Mouse (Mus musculus): ENCODE measurements at regions not wholly inside any gene's neighbourhood (a gene's known extent, or its start where the extent isn't known, plus 50 kb on each side); places are given as distances from the start of the nearest gene placed in this dataset.
"Not testable (repeated sequence)": the region's sequence is repeated elsewhere in the genome, so short reads cannot be mapped to it uniquely, and the experiment has no call there.

DNA sequence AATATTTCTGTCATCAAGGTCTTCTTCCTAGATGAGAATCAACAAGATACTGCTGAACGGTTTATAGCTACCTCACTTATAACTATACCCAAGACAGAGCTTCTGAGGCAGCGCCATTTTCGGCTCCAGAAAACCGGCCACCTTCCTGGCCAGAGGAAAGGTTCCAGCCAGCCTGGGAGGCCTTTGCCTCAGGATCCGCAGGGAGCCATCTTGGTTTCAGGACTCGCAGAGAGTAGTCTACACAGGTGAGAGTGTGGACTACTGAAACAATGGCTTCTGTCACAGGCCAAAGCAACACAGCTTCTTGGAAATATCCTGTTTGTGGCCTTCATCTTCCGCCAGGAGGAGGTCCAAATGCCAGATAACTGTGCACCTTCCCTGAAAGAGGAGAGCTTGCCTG is 447.5 kb downstream of the Kcnt2 start:
- no peaks in the 10 kb centered on the region for H3K36me3 ChIP-seq (ENCODE audit: control insufficient read depth, insufficient read depth, low read length)
- H3K4me2 ChIP-seq (ENCODE audit: low read length): no peak overlapping the region
- no peak overlapping the region for H3K9ac ChIP-seq (ENCODE audit: low read depth, low read length)
- WGBS: 93% methylated on average over 7 of the region's 7 CpGs
- H3K27me3 ChIP-seq (ENCODE audit: control insufficient read depth, insufficient read depth, low read depth, low read length): no peaks in the 10 kb centered on the region
- no peaks in the 10 kb centered on the region for H3K4me1 ChIP-seq (ENCODE audit: control insufficient read depth, insufficient read depth, low read length)
- no peak overlapping the region for H3K27ac ChIP-seq (ENCODE audit: low read length)
- no peak overlapping the region for H3K4me3 ChIP-seq (ENCODE audit: low read depth, low read length)
- ATAC-seq: no peak
- no peaks in the 10 kb centered on the region for H3K9me3 ChIP-seq (replicated peaks; ENCODE audit: control insufficient read depth, low read length, poor library complexity, severe bottlenecking)

DNA sequence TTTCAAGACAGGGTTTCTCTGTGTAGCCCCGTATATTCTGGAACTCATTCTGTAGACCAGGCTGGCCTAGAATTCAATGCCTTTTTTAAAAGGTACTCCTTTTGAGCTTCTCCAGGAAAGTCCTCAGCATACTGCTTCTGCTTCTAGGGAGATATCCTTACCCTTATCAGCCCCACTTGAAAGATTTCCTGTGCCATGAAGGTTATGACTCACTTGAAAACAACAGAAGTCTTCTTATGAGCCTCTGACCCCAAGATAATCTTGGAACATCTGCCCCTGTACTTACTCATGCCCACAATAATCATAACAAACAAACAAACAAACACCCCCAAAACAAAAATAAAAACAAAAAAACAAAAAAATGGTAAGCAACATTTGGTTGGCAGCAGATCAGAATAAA is 484.2 kb downstream of the Kcnt2 start:
- no peaks in the 10 kb centered on the region for H3K9me3 ChIP-seq (replicated peaks; ENCODE audit: control insufficient read depth, low read length, poor library complexity, severe bottlenecking)

DNA sequence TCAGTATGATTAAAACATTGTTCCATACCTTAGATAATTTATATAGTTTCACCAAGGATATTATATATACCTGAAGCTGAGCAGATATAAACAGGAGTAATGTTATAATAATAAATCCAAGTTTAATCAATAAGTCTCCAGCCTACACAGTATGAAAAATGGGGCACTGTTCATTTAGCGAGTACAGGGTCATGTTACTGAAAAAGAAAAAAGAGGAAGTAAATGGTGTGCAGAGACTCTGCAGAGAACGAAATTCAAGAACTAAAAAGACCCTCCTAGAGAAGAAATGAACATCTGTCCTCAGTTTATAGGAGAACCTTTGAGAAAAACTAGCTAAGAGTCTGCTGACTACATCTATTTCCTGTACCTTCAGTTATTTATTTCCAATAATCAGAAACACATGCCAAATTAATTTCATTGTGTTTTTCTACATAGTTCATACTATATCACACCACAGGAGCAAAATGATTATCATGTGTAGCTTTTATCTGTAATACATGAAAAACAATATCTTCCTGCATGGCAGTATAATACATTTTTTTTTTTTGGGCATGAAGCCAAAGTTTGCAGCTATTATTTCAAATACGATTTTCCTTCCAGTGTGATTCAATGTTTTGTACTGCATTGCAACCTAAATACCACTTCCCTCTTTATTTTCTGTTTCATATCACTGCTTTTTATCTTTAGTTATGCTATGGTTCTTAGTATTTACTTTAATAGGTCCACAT is 493.2 kb downstream of the Kcnt2 start:
- no peak for ATAC-seq
- no peaks in the 10 kb centered on the region for H3K9me3 ChIP-seq (replicated peaks; ENCODE audit: control insufficient read depth, low read length, poor library complexity, severe bottlenecking)
- H3K4me1 ChIP-seq (ENCODE audit: control insufficient read depth, insufficient read depth, low read length): no peaks in the 10 kb centered on the region
- no peaks in the 10 kb centered on the region for H3K27me3 ChIP-seq (ENCODE audit: control insufficient read depth, insufficient read depth, low read depth, low read length)
- no peak overlapping the region for H3K4me2 ChIP-seq (ENCODE audit: low read length)
- no peak overlapping the region for H3K4me3 ChIP-seq (ENCODE audit: low read depth, low read length)
- no peak overlapping the region for H3K27ac ChIP-seq (ENCODE audit: low read length)
- no peak overlapping the region for H3K9ac ChIP-seq (ENCODE audit: low read depth, low read length)
- WGBS: 79% methylated on average over 3 of the region's 3 CpGs
- no peaks in the 10 kb centered on the region for H3K36me3 ChIP-seq (ENCODE audit: control insufficient read depth, insufficient read depth, low read length)

More for the DNA sequence above, 484.2 kb downstream of the Kcnt2 start:
- Histone ChIP-seq H3K36me3 (ENCODE audit: control insufficient read depth, insufficient read depth, low read length) (no peaks in the 10 kb centered on the region), H3K4me1 (ENCODE audit: control insufficient read depth, insufficient read depth, low read length) (no peaks in the 10 kb centered on the region), H3K4me3 (ENCODE audit: low read depth, low read length) (no peak overlapping the region), H3K9ac (ENCODE audit: low read depth, low read length) (no peak overlapping the region), H3K27ac (ENCODE audit: low read length) (no peak overlapping the region), H3K4me2 (ENCODE audit: low read length) (no peak overlapping the region), H3K27me3 (ENCODE audit: control insufficient read depth, insufficient read depth, low read depth, low read length) (no peaks in the 10 kb centered on the region)
- 88% methylated on average over 1 of the region's 1 CpGs for WGBS
- no peak for ATAC-seq

DNA sequence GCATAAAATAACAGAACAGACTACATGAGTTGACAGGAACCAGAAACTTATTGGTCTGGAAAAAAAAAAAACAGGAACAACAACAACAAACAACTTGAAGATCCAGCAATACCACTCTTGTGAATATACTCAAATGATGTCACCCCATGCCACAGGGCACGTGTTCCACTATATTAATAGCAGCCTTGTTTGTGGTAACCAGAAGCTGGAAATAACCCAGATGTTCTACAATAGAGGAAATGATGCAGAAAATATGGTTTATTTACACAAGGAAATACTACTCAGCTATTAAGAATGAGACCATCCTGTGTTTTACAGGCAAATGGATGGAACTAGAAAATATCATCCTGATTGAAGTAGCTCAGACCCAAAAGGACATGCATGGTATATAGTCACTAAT is 494.1 kb downstream of the Kcnt2 start:
- H3K9me3 ChIP-seq (replicated peaks; ENCODE audit: control insufficient read depth, low read length, poor library complexity, severe bottlenecking): no peaks in the 10 kb centered on the region
- H3K4me2 ChIP-seq (ENCODE audit: low read length): no peak overlapping the region
- ATAC-seq: no peak
- no peaks in the 10 kb centered on the region for H3K36me3 ChIP-seq (ENCODE audit: control insufficient read depth, insufficient read depth, low read length)
- no peak overlapping the region for H3K27ac ChIP-seq (ENCODE audit: low read length)
- WGBS: 82% methylated on average over 1 of the region's 1 CpGs
- H3K4me3 ChIP-seq (ENCODE audit: low read depth, low read length): no peak overlapping the region
- no peaks in the 10 kb centered on the region for H3K27me3 ChIP-seq (ENCODE audit: control insufficient read depth, insufficient read depth, low read depth, low read length)
- H3K4me1 ChIP-seq (ENCODE audit: control insufficient read depth, insufficient read depth, low read length): no peaks in the 10 kb centered on the region
- no peak overlapping the region for H3K9ac ChIP-seq (ENCODE audit: low read depth, low read length)

DNA sequence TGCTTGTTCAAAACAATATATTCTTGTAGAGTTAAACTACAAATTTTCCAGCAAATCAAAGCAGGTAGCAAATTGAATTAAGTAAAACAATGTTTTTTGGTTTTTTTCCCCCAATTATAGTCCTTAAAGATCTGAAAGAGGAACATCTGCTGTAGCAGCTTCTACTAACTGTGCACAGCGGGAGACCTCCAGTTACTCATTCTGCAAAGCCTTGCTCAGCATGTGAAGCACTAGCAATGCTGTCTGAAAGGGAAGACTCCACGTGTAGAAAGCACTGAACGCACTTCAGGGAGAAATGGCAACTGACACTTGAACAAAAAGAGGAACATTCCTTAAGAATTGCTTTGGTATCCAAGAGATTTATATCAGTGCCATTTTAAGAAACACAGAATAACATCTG is 502.1 kb downstream of the Kcnt2 start:
- peak; percentile 71; the same call in 1 of the 2 replicates for ATAC-seq
- no peaks in the 10 kb centered on the region for H3K9me3 ChIP-seq (replicated peaks; ENCODE audit: control insufficient read depth, low read length, poor library complexity, severe bottlenecking)
- WGBS: 3% methylated on average over 3 of the region's 3 CpGs
- no peak overlapping the region for H3K4me2 ChIP-seq (ENCODE audit: low read length)
- no peak overlapping the region for H3K9ac ChIP-seq (ENCODE audit: low read depth, low read length)
- H3K27ac ChIP-seq (ENCODE audit: low read length): no peak overlapping the region
- no peaks in the 10 kb centered on the region for H3K27me3 ChIP-seq (ENCODE audit: control insufficient read depth, insufficient read depth, low read depth, low read length)
- no peaks in the 10 kb centered on the region for H3K4me1 ChIP-seq (ENCODE audit: control insufficient read depth, insufficient read depth, low read length)
- no peaks in the 10 kb centered on the region for H3K36me3 ChIP-seq (ENCODE audit: control insufficient read depth, insufficient read depth, low read length)
- H3K4me3 ChIP-seq (ENCODE audit: low read depth, low read length): no peak overlapping the region

DNA sequence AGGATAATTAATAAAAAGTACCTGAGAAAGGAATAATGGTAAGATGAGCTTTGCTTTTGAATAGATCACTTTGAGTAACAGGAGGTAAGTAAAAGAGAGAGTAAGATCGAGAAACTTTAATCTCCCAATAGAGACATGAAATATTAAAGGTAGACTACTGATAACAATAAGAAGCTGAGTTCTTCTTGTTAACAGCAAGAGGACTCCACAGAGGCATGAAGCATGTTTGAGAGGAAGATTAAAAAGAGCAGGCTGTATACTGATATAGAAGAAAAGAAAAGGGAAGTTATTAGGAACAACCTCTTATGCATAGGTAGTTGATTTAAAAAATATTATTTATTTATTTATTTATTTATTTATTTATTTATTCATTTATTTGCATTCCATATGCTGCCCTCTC is 519.9 kb downstream of the Kcnt2 start:
- Histone ChIP-seq H3K9ac (ENCODE audit: low read depth, low read length) (no peak overlapping the region), H3K4me3 (ENCODE audit: low read depth, low read length) (no peak overlapping the region), H3K36me3 (ENCODE audit: control insufficient read depth, insufficient read depth, low read length) (no peaks in the 10 kb centered on the region), H3K4me1 (ENCODE audit: control insufficient read depth, insufficient read depth, low read length) (no peaks in the 10 kb centered on the region), H3K9me3 (replicated peaks; ENCODE audit: control insufficient read depth, low read length, poor library complexity, severe bottlenecking) (no peaks in the 10 kb centered on the region), H3K27ac (ENCODE audit: low read length) (no peak overlapping the region), H3K27me3 (ENCODE audit: control insufficient read depth, insufficient read depth, low read depth, low read length) (no peaks in the 10 kb centered on the region), H3K4me2 (ENCODE audit: low read length) (no peak overlapping the region)
- ATAC-seq: no peak
- WGBS: 80% methylated on average over 1 of the region's 1 CpGs

DNA sequence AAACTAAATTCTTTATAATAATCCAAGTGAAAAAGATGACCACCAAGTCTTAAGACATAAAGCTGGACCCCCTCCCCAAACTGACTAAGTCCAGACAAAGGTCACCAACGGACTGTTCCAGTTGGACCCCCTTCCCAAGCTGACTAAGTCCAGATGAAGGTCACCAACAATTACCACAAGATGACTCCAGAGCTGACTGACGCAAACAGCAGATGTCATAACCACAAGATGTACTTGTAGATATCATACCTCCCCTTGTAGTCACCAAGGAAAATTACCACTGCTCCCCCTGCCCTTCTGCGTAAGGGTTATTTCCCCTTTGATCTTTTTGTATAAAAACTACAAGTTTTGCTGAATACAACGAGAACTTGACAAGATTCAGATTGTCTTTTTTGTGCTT is 527.8 kb downstream of the Kcnt2 start:
- not testable (repeated sequence) for H3K36me3 ChIP-seq (ENCODE audit: control insufficient read depth, insufficient read depth, low read length); ATAC-seq; H3K27ac ChIP-seq (ENCODE audit: low read length); H3K4me2 ChIP-seq (ENCODE audit: low read length); H3K9ac ChIP-seq (ENCODE audit: low read depth, low read length); H3K9me3 ChIP-seq (replicated peaks; ENCODE audit: control insufficient read depth, low read length, poor library complexity, severe bottlenecking); H3K4me1 ChIP-seq (ENCODE audit: control insufficient read depth, insufficient read depth, low read length); H3K27me3 ChIP-seq (ENCODE audit: control insufficient read depth, insufficient read depth, low read depth, low read length); H3K4me3 ChIP-seq (ENCODE audit: low read depth, low read length)
- WGBS: 83% methylated on average over 4 of the region's 4 CpGs

DNA sequence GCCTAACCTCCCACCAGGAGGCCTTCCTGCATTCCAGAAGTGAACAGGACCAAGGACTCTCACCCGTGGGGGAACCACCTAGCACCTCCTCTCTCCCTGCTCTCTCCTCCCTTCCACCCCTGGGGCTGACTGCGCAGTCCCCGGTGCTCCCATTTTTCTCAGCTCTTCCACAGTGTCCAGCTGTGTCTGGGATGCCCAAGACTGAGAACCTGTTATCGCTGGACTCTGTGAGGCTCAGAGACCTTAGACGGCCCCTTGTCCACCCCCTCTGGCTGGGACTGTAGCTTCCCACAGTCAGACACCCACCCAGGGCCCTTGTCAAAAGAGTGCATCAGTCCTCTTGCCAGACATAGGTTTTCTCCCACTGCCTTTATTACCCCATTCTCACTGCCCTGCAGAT is 564.2 kb downstream of the Kcnt2 start:
- H3K4me2 ChIP-seq (ENCODE audit: low read length): no peak overlapping the region
- H3K4me1 ChIP-seq (ENCODE audit: control insufficient read depth, insufficient read depth, low read length): no peaks in the 10 kb centered on the region
- no peak for ATAC-seq
- H3K36me3 ChIP-seq (ENCODE audit: control insufficient read depth, insufficient read depth, low read length): no peaks in the 10 kb centered on the region
- H3K4me3 ChIP-seq (ENCODE audit: low read depth, low read length): no peak overlapping the region
- WGBS: 79% methylated on average over 5 of the region's 5 CpGs
- H3K9ac ChIP-seq (ENCODE audit: low read depth, low read length): no peak overlapping the region
- no peaks in the 10 kb centered on the region for H3K9me3 ChIP-seq (replicated peaks; ENCODE audit: control insufficient read depth, low read length, poor library complexity, severe bottlenecking)
- H3K27me3 ChIP-seq (ENCODE audit: control insufficient read depth, insufficient read depth, low read depth, low read length): no peaks in the 10 kb centered on the region
- H3K27ac ChIP-seq (ENCODE audit: low read length): no peak overlapping the region

DNA sequence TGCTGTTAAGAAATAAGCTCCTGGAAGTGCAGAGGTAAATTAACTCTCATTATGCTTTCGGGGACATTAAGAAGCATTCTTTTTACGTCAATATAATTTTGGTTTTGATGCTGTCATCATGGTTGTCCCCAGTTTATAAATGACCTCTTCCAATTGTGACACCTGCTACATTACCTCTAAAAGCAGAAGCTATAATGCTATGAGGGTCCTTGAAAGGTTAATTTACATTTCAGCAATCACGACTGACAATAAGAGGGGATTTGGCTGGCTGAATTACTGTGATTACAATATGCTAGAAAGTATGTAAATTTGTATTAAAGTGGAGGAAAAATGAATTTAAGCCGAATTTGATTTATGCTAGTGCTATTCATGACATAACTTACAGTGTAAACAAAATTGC is 592.8 kb downstream of the Kcnt2 start:
- WGBS: 68% methylated on average over 4 of the region's 4 CpGs
- no peak for ATAC-seq

More for the DNA sequence above, 592.8 kb downstream of the Kcnt2 start:
- no peaks in the 10 kb centered on the region for H3K36me3 ChIP-seq (ENCODE audit: control insufficient read depth, insufficient read depth, low read length)
- H3K27ac ChIP-seq (ENCODE audit: low read length): no peak overlapping the region
- no peaks in the 10 kb centered on the region for H3K27me3 ChIP-seq (ENCODE audit: control insufficient read depth, insufficient read depth, low read depth, low read length)
- no peaks in the 10 kb centered on the region for H3K4me1 ChIP-seq (ENCODE audit: control insufficient read depth, insufficient read depth, low read length)
- no peaks in the 10 kb centered on the region for H3K9me3 ChIP-seq (replicated peaks; ENCODE audit: control insufficient read depth, low read length, poor library complexity, severe bottlenecking)
- H3K4me3 ChIP-seq (ENCODE audit: low read depth, low read length): no peak overlapping the region
- no peak overlapping the region for H3K9ac ChIP-seq (ENCODE audit: low read depth, low read length)
- H3K4me2 ChIP-seq (ENCODE audit: low read length): no peak overlapping the region
